Mouse (Mus musculus) frontal cortex, adult (tissue): ENCODE measurements at regions not wholly inside any gene's neighbourhood (a gene's known extent, or its start where the extent isn't known, plus 50 kb on each side); places are given as distances from the start of the nearest gene placed in this dataset.
"Not testable (repeated sequence)": the region's sequence is repeated elsewhere in the genome, so short reads cannot be mapped to it uniquely, and the experiment has no call there.

Source experiments
- ATAC-seq: cut with Nextera tagmentation; 2 replicates; pipeline ENCODE4 v1.9.2; 2017; ENCODE audit warnings: mild to moderate bottlenecking, moderate library complexity, mixed read lengths; ENCODE audit not compliant: low TSS enrichment

DNA sequence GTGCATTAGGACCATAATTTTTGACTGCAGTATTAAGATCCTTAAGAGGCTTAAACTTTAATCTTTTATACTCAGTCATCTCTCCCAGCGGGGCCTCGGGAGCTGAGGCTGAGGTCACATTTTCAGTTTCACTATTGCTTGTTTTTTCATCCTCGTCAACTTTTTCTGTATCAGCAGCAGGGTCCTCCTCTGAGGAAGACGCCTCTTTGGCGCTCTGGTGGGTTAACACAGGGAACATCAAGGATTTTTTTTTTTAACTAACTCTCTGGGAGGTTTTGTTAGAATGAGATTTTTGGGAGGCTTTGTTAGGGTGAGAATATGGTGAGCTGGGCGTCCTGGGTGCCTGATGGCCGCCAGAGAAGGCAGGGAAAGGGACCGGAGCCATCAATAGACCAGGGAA lies 633.6 kb downstream of the Jrkl start:
- ATAC-seq: not testable (repeated sequence)

GRCm38 (mm10) chr9:12598113-12598650 lies 647.4 kb downstream of the Jrkl start:
- ATAC-seq: peak; percentile 99

DNA sequence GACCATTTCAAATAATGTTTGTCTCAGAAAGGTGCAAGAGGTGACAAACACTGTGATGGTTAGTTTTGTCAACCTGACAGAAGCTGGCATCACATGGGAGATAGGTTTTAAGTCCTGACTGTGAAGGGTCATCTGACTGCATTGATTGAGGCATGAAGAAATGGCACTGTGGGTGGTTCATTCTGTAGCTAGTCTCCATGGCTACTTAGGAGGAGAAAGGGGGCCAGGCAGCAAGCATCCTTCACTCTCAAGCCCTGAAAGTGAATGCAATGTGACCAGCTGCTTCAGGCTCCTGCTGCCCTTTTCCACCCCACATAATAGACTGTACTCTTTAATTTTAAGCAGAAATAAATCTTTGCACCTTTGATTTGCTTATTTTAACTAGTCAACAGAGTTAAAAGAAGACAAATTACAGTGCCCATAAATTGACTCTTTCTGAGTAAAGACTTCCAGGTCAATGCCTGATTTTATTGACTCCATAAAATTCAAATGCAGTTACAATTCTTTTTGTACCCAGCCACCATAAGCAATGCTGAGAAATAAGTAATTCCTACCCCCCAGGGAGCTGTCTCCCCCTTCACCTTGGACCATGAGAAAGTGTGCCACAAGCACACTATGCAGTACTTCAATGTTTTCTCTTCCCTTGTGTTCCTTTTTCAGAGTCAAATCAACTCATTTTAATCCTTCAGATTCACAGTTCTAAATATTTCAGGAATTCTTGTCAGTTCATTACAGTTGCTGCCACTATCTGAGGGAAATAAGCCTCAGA lies 658.2 kb downstream of the Jrkl start:
- ATAC-seq: no peak
